In the genomic region with DNA sequence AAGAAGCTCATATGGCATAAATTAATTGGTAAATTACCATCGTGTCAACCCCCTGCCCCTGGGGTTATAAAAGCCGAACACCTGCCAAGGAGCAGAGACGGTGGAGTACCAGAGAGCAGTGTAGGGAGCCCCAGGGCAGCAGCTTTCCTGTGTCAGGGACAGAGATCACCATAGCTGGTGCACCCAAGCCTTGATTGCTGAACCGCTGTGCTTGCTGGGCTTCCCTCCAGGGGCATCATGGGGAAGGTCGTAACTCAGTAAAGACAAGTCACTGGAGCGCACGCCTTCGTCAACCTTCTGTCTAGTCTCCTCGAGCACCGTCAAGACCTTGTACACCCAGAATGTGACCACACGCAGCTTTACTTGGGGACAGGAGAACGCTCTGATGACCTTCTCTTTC, we compare ENCODE assay signal across 23 mouse cellular contexts.
DNase-seq lines count a peak whose midpoint lies in the region; ATAC-seq and TF ChIP-seq lines count a peak whose summit lies in the region.
"Had no signal": no experiment of that assay in that cellular context is flagged by ENCODE, and none has a peak within 500 bp of the region (broad histone marks: within the 10 kb centered on the region; RNA-seq: fewer than 3 reads in every experiment).

No protein-coding gene starts in this region.

- WGBS in hindbrain, postnatal 0 days: 56% methylated on average over 12 of the region's 12 CpGs
- 73% methylated on average over 12 of the region's 12 CpGs for WGBS in hindbrain, embryonic 11.5 days
- WGBS in neural tube, embryonic 12.5 days: 45% methylated on average over 12 of the region's 12 CpGs
- WGBS in neural tube, embryonic 15.5 days: 37% methylated on average over 12 of the region's 12 CpGs

- H3K9ac ChIP-seq in hindbrain, postnatal 0 days (replicated peaks; ENCODE audit: low read length): no peak overlapping the region
- H3K9ac ChIP-seq in hindbrain, embryonic 11.5 days (ENCODE audit: low read depth, low read length): no peak overlapping the region
- no peak overlapping the region for H3K9ac ChIP-seq in neural tube, embryonic 12.5 days
- H3K9ac ChIP-seq in neural tube, embryonic 15.5 days (replicated peaks): no peak overlapping the region
- H3K9ac ChIP-seq: limb, embryonic 13.5 days; liver, embryonic 13.5 days had no signal

- no peak overlapping the region for H3K4me2 ChIP-seq in hindbrain, postnatal 0 days (ENCODE audit: low read depth, low read length)
- H3K4me2 ChIP-seq in hindbrain, embryonic 11.5 days (replicated peaks; ENCODE audit: low read depth, low read length): no peak overlapping the region
- H3K4me2 ChIP-seq in neural tube, embryonic 12.5 days (replicated peaks): no peak overlapping the region
- H3K4me2 ChIP-seq in neural tube, embryonic 15.5 days: no peak overlapping the region
- H3K4me2 ChIP-seq: heart, embryonic 11.5 days; limb, embryonic 13.5 days; liver, embryonic 13.5 days had no signal

- peak; percentile 42; the same call in 1 of the 2 replicates for ATAC-seq in hindbrain, postnatal 0 days
- no peak for ATAC-seq in hindbrain, embryonic 11.5 days (ENCODE audit: low FRiP score)
- 0 out of 2 replicates have a peak, but pooled peaks have one; percentile 17 for ATAC-seq in neural tube, embryonic 12.5 days (ENCODE audit: low FRiP score, low read depth)
- no peak for ATAC-seq in neural tube, embryonic 15.5 days (ENCODE audit: low FRiP score)
- ATAC-seq: forebrain, embryonic 14.5 days; midbrain, embryonic 16.5 days had no signal

- DNase-seq in cerebellum, postnatal 10 days: peak; percentile 21 to 24
- no peak for DNase-seq in cerebellum, adult 11 months
- peak; percentile 5 for DNase-seq in hindbrain, postnatal 0 days (ENCODE audit: low spot score)
- no peak for DNase-seq in hindbrain, embryonic 11.5 days (ENCODE audit: low spot score)
- DNase-seq in retina, postnatal 1 day: peak; percentile 76
- no peak for DNase-seq in adrenal gland, postnatal 25 days
- DNase-seq: cerebellum, adult 11-12 months; cerebellum, postnatal 14 days; embryo, embryonic 11 days; gastrocnemius, postnatal 10 days; kidney, adult 18-20 months; kidney, postnatal 36 days; layer of hippocampus, postnatal 36 days; liver, embryonic 13.5 days; lung, adult 2 months had no signal

- TF ChIP-seq CTCF in hindbrain, postnatal 0 days (IDR thresholded peaks at IDR 0.05; ENCODE audit: low read depth): no peak

- H3K9me3 ChIP-seq in hindbrain, postnatal 0 days (ENCODE audit: low read length): no peaks in the 10 kb centered on the region
- no peaks in the 10 kb centered on the region for H3K9me3 ChIP-seq in hindbrain, embryonic 11.5 days (ENCODE audit: control insufficient read depth, low read length)
- H3K9me3 ChIP-seq in neural tube, embryonic 12.5 days: 0 out of 2 replicates have a peak, but pooled peaks cover 5% of the 10 kb centered on the region
- H3K9me3 ChIP-seq in neural tube, embryonic 15.5 days (replicated peaks): no peaks in the 10 kb centered on the region
- H3K9me3 ChIP-seq: liver, embryonic 13.5 days had no signal

- H3K27ac ChIP-seq in hindbrain, postnatal 0 days: no peak overlapping the region
- no peak overlapping the region for H3K27ac ChIP-seq in hindbrain, embryonic 11.5 days (ENCODE audit: low read depth, low read length)
- H3K27ac ChIP-seq in neural tube, embryonic 12.5 days: no peak overlapping the region
- no peak overlapping the region for H3K27ac ChIP-seq in neural tube, embryonic 15.5 days (replicated peaks)
- H3K27ac ChIP-seq: limb, embryonic 13.5 days; liver, embryonic 13.5 days; midbrain, embryonic 10.5 days had no signal

- no peaks in the 10 kb centered on the region for H3K27me3 ChIP-seq in hindbrain, postnatal 0 days (ENCODE audit: insufficient read depth, low read length)
- H3K27me3 ChIP-seq in hindbrain, embryonic 11.5 days (ENCODE audit: control insufficient read depth, insufficient read depth, low read length): no peaks in the 10 kb centered on the region
- H3K27me3 ChIP-seq in neural tube, embryonic 12.5 days (replicated peaks): no peaks in the 10 kb centered on the region
- H3K27me3 ChIP-seq in neural tube, embryonic 15.5 days (replicated peaks): no peaks in the 10 kb centered on the region
- H3K27me3 ChIP-seq: limb, embryonic 13.5 days; liver, embryonic 13.5 days had no signal

- H3K36me3 ChIP-seq in hindbrain, postnatal 0 days (ENCODE audit: insufficient read depth, low read length): no peaks in the 10 kb centered on the region
- no peaks in the 10 kb centered on the region for H3K36me3 ChIP-seq in hindbrain, embryonic 11.5 days (ENCODE audit: control insufficient read depth, insufficient read depth, low read length)
- H3K36me3 ChIP-seq in neural tube, embryonic 12.5 days: no peaks in the 10 kb centered on the region
- no peaks in the 10 kb centered on the region for H3K36me3 ChIP-seq in neural tube, embryonic 15.5 days
- H3K36me3 ChIP-seq: limb, embryonic 13.5 days; liver, embryonic 13.5 days; midbrain, embryonic 10.5 days had no signal

- no peak overlapping the region for H3K4me3 ChIP-seq in hindbrain, postnatal 0 days (ENCODE audit: low read length)
- no peak overlapping the region for H3K4me3 ChIP-seq in hindbrain, embryonic 11.5 days (ENCODE audit: low read depth, low read length)
- no peak overlapping the region for H3K4me3 ChIP-seq in neural tube, embryonic 12.5 days
- H3K4me3 ChIP-seq in neural tube, embryonic 15.5 days (replicated peaks): no peak overlapping the region
- H3K4me3 ChIP-seq: limb, embryonic 13.5 days; liver, embryonic 13.5 days; midbrain, embryonic 10.5 days; myocyte had no signal

- H3K4me1 ChIP-seq in hindbrain, postnatal 0 days (ENCODE audit: insufficient read depth, low read length): no peaks in the 10 kb centered on the region
- no peaks in the 10 kb centered on the region for H3K4me1 ChIP-seq in hindbrain, embryonic 11.5 days (replicated peaks; ENCODE audit: control insufficient read depth, insufficient read depth, low read length)
- H3K4me1 ChIP-seq in neural tube, embryonic 12.5 days: no peaks in the 10 kb centered on the region
- no peaks in the 10 kb centered on the region for H3K4me1 ChIP-seq in neural tube, embryonic 15.5 days
- H3K4me1 ChIP-seq: limb, embryonic 13.5 days; midbrain, embryonic 10.5 days had no signal

Comparison
In these comparisons a context has a peak if more than half of its experiments do, and no peak if none do; other contexts are left out.
1. DNase-seq: peak in cerebellum, postnatal 10 days (2 of 2), hindbrain, postnatal 0 days (single experiment) and retina, postnatal 1 day (single experiment); none in cerebellum, adult 11 months (single experiment), hindbrain, embryonic 11.5 days (single experiment) and adrenal gland, postnatal 25 days (single experiment).
2. ATAC-seq: peak in hindbrain, postnatal 0 days (single experiment) and neural tube, embryonic 12.5 days (single experiment); none in hindbrain, embryonic 11.5 days (single experiment) and neural tube, embryonic 15.5 days (single experiment).